Mouse (Mus musculus): Measurements from ENCODE around the gene Olfr1369-ps1.

GRCm38 (mm10) chr13:21161591-21161990, 50.3 kb downstream of the Olfr1369-ps1 start:
- TF ChIP-seq GATA1 (IDR thresholded peaks at IDR 0.05; ENCODE audit: borderline replicate concordance, low read length) (no peak), CTCF (IDR thresholded peaks at IDR 0.05; ENCODE audit: low read depth, low read length) (no peak), POLR2AphosphoS5 (IDR thresholded peaks at IDR 0.05; ENCODE audit: insufficient replicate concordance, low read depth, low read length) (no peak)
